Mouse (Mus musculus): ENCODE data around the gene Col7a1. TPM values are rescaled to one million over a fixed set of nuclear protein-coding genes. Genes with fewer than 3 reads are reported as not detected.

The Col7a1 gene
- 1 to 10 TPM; 1.4 to 5.5 TPM for total RNA-seq (2021)

GRCm38 (mm10) chr9:108953081-108953636 is at the start of gene Col7a1:
Col7a1 (plus strand) TSS chr9:108953586.
- intact Hi-C loops (cut with DNase I), result no loop called here
- DNase-seq (ENCODE audit: low spot score in 2 of 2), result no peak

- no peak for DNase-seq (ENCODE audit: low spot score in 2 of 2)
- intact Hi-C loops (cut with DNase I), result no loop called here
Observed at GRCm38 (mm10) chr9:108912308-108912707, 41.1 kb upstream of the Col7a1 start.

GRCm38 (mm10) chr9:108913161-108913560 is 40.2 kb upstream of the Col7a1 start:
- intact Hi-C loops (cut with DNase I), result no loop called here

DNA sequence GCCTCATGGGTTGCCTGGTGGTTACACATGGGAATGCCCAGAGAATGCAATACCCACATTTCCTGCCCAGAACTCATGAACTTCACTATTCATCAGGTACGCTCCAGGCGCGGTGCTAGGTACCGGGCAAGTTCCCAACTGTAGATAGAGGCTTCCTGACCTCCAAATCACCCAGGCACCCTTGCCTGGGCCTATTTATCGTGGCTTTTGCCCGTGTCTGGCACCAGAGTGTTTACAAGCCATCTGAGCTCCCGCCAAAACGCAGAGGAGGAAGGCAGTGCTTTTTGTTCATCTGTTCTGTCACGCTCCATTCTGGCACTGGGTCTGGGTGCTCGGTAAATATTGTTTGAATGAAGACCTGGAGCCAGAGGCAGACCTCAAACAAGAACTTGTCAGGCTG is 39.8 kb upstream of the Col7a1 start:
- no peak for DNase-seq (ENCODE audit: low spot score in 2 of 2)
- intact Hi-C loops (cut with DNase I), result no loop called here

More at GRCm38 (mm10) chr9:108913161-108913560, 40.2 kb upstream of the Col7a1 start:
- DNase-seq (ENCODE audit: low spot score in 2 of 2), result no peak

DNA sequence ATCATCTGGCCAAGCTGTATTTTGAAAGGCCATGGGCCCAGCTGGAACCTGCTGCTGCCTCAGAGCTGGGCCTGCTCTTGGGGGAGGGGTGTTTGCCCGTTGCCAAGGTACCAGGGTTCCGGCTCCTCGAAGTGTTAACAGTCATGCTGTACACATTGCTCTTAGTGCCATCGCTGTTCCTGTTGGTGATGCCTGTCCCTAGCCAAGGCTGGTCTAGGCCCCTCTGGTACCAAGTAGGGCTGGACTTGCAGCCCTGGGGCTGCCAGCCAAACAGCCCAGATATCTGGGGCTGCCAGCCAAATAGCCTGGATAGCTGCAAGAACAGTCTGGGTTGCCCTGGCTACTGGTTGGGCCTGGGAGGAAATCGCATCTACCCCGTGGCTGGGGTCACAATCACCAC is 38.9 kb upstream of the Col7a1 start, which contains the start of gene Tmem89:
Tmem89 (plus strand) TSS at position 129 of the 400 bp plus-strand sequence.
- DNase-seq (ENCODE audit: low spot score in 2 of 2), result peak in 1 of 2 experiments; percentile 36
- intact Hi-C loops (cut with DNase I), result no loop called here

DNA sequence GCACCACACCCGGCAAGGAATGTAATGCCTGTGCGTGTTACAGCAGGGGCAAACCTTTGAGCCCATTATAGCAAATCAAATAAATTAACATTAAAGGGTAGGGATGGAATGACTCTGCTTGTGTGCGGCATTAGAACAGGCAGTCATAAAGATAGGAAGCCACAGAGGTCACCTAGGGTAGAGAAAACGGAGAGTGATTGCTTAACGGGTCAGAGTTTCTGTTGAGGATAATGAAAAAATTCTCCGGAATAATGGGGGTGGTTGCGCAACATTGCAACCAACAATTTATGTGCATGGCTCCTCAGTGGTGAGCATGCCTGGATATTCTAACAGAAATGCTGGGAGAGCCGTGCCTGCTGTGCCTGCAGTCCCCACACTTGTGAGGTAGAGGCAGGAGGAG is 27.5 kb upstream of the Col7a1 start:
- intact Hi-C loops (cut with DNase I), result no loop called here
- no peak for DNase-seq (ENCODE audit: low spot score in 2 of 2)

GRCm38 (mm10) chr9:108928424-108928823 is 25.0 kb upstream of the Col7a1 start:
- intact Hi-C loops (cut with DNase I), result no loop called here
- DNase-seq (ENCODE audit: low spot score in 2 of 2), result no peak

DNA sequence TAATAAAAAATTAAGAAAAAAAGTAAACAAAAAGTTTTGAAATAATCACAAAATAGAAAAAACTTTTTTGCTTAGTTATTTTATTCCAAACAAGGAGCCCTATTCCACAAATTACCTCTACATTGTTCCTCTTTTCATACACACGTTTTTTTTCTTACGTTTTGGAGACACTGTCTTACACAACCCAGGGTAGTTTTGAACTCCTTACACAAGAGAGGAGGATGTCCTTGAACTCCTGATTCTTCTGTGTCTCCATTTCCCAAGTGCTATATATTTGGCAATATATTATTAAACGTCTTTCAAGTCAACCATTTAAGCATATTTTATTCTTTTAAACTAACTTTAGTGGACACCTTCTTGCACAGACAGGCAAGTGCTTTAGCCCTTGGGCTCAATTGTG is 17.4 kb upstream of the Col7a1 start:
- intact Hi-C loops (cut with DNase I), result loop anchor here (5.0 kb wide), 1 partner anchor 121 kb away; the partner anchor contains the start of gene Trex1
- no peak for DNase-seq (ENCODE audit: low spot score in 2 of 2)

DNA sequence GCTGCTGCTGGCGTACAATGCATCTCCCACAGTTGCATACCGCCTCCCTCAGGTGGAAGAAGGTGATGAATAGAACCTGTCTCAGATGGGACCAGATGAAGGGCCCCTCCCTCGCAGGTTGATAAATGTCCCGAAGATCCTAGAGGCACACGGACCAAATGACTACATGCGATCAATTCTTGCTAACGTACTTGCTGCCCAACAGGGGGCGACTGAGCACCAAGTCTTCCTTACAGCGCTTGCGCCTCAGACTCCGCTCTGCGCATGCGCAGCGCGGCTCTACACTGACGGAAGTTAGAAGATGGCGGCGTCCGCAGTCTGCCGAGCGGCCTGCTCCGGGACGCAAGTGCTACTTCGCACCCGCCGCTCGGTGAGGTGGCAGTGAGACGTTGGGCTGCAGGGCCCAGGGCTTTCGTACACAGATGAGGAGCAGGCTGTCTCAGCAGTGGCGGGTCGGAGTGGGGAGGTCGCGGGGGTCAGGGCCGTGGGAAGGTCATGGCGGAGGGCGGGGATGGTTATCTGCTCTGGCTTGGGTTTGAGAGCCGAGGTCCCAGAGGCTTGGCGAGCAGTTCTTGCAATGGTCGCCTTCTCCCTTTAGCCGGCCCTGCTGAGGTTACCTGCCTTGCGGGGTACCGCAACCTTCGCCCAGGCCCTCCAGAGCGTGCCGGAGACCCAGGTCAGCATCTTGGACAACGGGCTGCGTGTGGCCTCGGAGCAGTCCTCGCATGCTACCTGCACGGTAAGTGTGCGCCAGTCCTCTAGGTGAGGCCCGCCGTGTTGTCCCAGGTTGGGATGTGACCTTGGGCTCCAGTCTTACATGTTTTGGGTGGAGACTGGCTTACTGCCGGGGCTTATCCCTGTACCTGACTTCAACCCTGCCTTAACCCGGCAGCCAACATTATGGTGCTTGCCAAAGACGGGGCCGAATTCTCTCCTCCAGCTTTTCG is 16.7 kb upstream of the Col7a1 start, which contains the start of gene Uqcrc1:
Uqcrc1 (plus strand) TSS at position 216 of the 947 bp plus-strand sequence.
- intact Hi-C loops (cut with DNase I), result loop anchor here (5.0 kb wide), 1 partner anchor 121 kb away; the partner anchor contains the start of gene Trex1
- DNase-seq (ENCODE audit: low spot score in 2 of 2), result peak; percentile 94

- intact Hi-C loops (cut with DNase I), result no loop called here
- no peak for DNase-seq (ENCODE audit: low spot score in 2 of 2)
Observed at GRCm38 (mm10) chr9:108945111-108945510, 8.3 kb upstream of the Col7a1 start.

GRCm38 (mm10) chr9:108945608-108946007 is 7.8 kb upstream of the Col7a1 start:
- DNase-seq (ENCODE audit: low spot score in 2 of 2), result no peak

GRCm38 (mm10) chr9:108949231-108949966 is 4.0 kb upstream of the Col7a1 start:
- intact Hi-C loops (cut with DNase I), result no loop called here
- DNase-seq (ENCODE audit: low spot score in 2 of 2), result no peak

More at GRCm38 (mm10) chr9:108945608-108946007, 7.8 kb upstream of the Col7a1 start:
- intact Hi-C loops (cut with DNase I), result no loop called here

DNA sequence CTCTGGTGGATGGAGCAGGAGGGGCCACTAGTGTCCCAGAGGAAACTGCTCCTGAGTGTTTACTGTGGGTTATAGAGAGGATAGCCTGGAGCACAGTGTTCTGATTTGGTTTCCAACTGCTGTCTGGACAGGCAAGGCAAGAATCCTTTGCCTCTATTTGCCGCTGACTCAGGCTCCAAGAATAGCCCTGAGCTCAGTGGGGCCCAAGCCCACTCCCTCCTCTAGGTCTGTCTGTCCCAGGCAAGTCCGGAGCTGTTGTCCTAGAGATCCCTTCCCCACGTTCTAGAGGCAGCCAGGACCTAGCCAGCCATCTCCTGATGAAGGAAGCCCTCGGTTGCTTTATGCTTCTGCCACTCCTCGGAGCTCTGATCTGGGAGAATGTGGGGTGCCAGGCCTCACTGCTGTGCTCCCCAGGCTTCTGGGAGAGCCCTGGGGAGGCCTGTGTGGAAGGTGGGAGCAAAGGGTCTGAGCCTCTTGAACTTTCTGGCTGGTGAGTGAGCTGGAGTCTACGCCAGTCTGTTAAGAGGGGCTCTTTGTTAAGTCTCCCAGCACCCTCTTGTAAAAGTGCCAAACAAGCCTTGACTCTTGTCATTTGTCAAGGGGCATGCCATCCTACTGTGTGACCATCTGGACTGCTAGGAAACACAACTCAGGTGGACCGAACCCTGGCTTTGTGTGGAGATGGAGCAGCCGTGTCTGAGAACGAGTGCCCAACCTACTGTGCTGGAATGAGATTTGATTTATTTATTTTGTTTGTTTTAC is 3.2 kb upstream of the Col7a1 start:
- DNase-seq (ENCODE audit: low spot score in 2 of 2), result no peak
- intact Hi-C loops (cut with DNase I), result no loop called here

GRCm38 (mm10) chr9:108955241-108955640 is 1.9 kb downstream of the Col7a1 start:
- intact Hi-C loops (cut with DNase I), result no loop called here

DNA sequence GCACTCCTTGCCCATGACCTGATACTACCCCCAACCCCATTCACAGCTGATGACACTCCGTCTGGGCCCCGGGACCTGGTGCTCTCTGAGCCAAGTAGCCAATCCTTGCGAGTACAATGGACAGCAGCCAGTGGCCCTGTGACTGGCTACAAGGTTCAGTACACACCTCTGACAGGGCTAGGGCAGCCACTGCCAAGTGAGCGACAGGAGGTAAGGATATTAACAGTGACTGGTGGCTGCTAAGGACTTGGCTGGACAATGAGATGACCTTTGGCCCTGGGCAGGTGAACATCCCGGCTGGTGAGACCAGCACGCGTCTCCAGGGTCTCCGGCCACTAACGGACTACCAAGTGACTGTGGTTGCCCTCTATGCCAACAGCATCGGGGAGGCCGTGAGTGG is 2.5 kb downstream of the Col7a1 start:
- intact Hi-C loops (cut with DNase I), result no loop called here
- no peak for DNase-seq (ENCODE audit: low spot score in 2 of 2)

More at GRCm38 (mm10) chr9:108955241-108955640, 1.9 kb downstream of the Col7a1 start:
- DNase-seq (ENCODE audit: low spot score in 2 of 2), result no peak

GRCm38 (mm10) chr9:108963577-108963976 is 10.2 kb downstream of the Col7a1 start:
- intact Hi-C loops (cut with DNase I), result no loop called here

DNA sequence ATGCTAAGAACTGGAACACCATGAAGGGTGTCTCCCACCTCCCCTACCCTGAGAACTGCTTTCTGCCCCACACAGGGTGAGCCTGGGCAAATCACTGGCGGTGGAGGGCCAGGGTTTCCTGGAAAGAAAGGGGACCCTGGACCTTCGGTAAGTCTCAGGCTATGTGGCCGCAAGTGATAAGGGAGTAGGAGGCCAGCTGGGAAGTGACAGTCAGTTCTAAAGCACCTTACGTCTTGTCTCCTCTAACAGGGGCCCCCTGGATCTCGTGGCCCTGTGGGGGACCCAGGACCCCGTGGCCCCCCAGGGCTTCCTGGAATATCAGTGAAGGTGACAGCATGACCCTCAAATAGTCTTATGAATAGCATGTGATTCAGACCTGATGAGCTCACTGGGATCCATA is 11.0 kb downstream of the Col7a1 start:
- no peak for DNase-seq (ENCODE audit: low spot score in 2 of 2)
- intact Hi-C loops (cut with DNase I), result no loop called here

More at GRCm38 (mm10) chr9:108963577-108963976, 10.2 kb downstream of the Col7a1 start:
- DNase-seq (ENCODE audit: low spot score in 2 of 2), result no peak

DNA sequence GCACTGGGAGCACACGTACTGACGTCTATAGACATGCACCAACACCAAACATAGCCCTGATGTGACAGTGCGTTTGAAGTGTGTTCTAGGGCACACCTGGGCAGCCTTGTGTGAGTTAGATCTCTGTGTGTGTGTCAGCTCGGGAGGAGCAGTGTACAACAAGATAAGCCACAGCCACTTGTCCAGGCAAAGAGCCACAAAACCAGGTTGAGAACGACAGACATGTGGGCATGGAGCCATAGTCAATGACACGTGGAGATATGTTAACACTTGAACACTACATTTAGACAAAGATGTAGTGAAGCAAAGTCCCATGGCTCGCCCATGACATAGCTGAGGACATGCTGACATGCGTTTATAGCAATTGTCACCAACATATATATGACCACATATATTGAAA is 17.2 kb downstream of the Col7a1 start:
- no peak for DNase-seq (ENCODE audit: low spot score in 2 of 2)
- intact Hi-C loops (cut with DNase I), result no loop called here

GRCm38 (mm10) chr9:108976483-108976882 is 23.1 kb downstream of the Col7a1 start:
- no peak for DNase-seq (ENCODE audit: low spot score in 2 of 2)
- intact Hi-C loops (cut with DNase I), result no loop called here

All from left cerebral cortex, postnatal 36 days (tissue).